Mouse (Mus musculus): ENCODE results near the gene Dctpp1. TPM values are rescaled to one million over a fixed set of nuclear protein-coding genes. Genes with fewer than 3 reads are reported as not detected.
"Not testable (repeated sequence)": the region's sequence is repeated elsewhere in the genome, so short reads cannot be mapped to it uniquely, and the experiment has no call there.

Dctpp1 gene
- polyA plus RNA-seq, 1 experiment from 2014 or later: 265 TPM

- Histone ChIP-seq H3K9ac (ENCODE audit: low read length) (no peak overlapping the region), H3K4me1 (replicated peaks; ENCODE audit: control insufficient read depth, insufficient read depth, low read length) (peaks cover 7% of the 10 kb centered on the region), H3K27ac (ENCODE audit: low read depth, low read length) (no peak overlapping the region), H3K9me3 (ENCODE audit: control insufficient read depth, low read length) (no peaks in the 10 kb centered on the region), H3K4me2 (ENCODE audit: low read depth, low read length, severe bottlenecking) (no peak overlapping the region), H3K36me3 (ENCODE audit: control insufficient read depth, insufficient read depth, low read length) (no peaks in the 10 kb centered on the region; the same call in 1 of the 2 replicates), H3K27me3 (ENCODE audit: control insufficient read depth, insufficient read depth, low read length) (no peaks in the 10 kb centered on the region), H3K4me3 (ENCODE audit: low read depth, low read length) (no peak overlapping the region)
- WGBS: 90% methylated on average over 5 of the region's 5 CpGs
- ATAC-seq (replicated peaks; ENCODE audit: low FRiP score) (no peak), DNase-seq (ENCODE audit: low spot score) (no peak)
These were observed 4.0 kb downstream of the Dctpp1 start for GRCm38 (mm10) chr7:127256518-127256917.

- H3K9me3 ChIP-seq (ENCODE audit: control insufficient read depth, low read length): no peaks in the 10 kb centered on the region
- ATAC-seq (replicated peaks; ENCODE audit: low FRiP score) (no peak), DNase-seq (ENCODE audit: low spot score) (no peak)
- H3K9ac ChIP-seq (ENCODE audit: low read length): no peak overlapping the region
- peaks cover 3% of the 10 kb centered on the region for H3K4me1 ChIP-seq (replicated peaks; ENCODE audit: control insufficient read depth, insufficient read depth, low read length)
- no peak overlapping the region for H3K27ac ChIP-seq (ENCODE audit: low read depth, low read length)
- H3K36me3 ChIP-seq (ENCODE audit: control insufficient read depth, insufficient read depth, low read length): no peaks in the 10 kb centered on the region; the same call in 1 of the 2 replicates
- no peak overlapping the region for H3K4me2 ChIP-seq (ENCODE audit: low read depth, low read length, severe bottlenecking)
- 97% methylated on average over 2 of the region's 2 CpGs for WGBS
- no peaks in the 10 kb centered on the region for H3K27me3 ChIP-seq (ENCODE audit: control insufficient read depth, insufficient read depth, low read length)
- no peak overlapping the region for H3K4me3 ChIP-seq (ENCODE audit: low read depth, low read length)
These were observed 4.5 kb downstream of the Dctpp1 start for GRCm38 (mm10) chr7:127255965-127256364.

GRCm38 (mm10) chr7:127255008-127255407, 5.5 kb downstream of the Dctpp1 start:
- no peak overlapping the region for H3K27ac ChIP-seq (ENCODE audit: low read depth, low read length)
- H3K4me1 ChIP-seq (replicated peaks; ENCODE audit: control insufficient read depth, insufficient read depth, low read length): peaks cover 2% of the 10 kb centered on the region; the same call in 1 of the 2 replicates
- H3K36me3 ChIP-seq (ENCODE audit: control insufficient read depth, insufficient read depth, low read length): no peaks in the 10 kb centered on the region; the same call in 1 of the 2 replicates
- peak overlapping the region; percentile 49 for H3K4me3 ChIP-seq (ENCODE audit: low read depth, low read length)
- no peaks in the 10 kb centered on the region for H3K9me3 ChIP-seq (ENCODE audit: control insufficient read depth, low read length)
- H3K27me3 ChIP-seq (ENCODE audit: control insufficient read depth, insufficient read depth, low read length): no peaks in the 10 kb centered on the region
- WGBS: 37% methylated on average over 4 of the region's 4 CpGs
- ATAC-seq (replicated peaks; ENCODE audit: low FRiP score): no peak
- H3K4me2 ChIP-seq (ENCODE audit: low read depth, low read length, severe bottlenecking): peak overlapping the region; percentile 76
- no peak for DNase-seq (ENCODE audit: low spot score)
- H3K9ac ChIP-seq (ENCODE audit: low read length): peak overlapping the region; percentile 55

GRCm38 (mm10) chr7:127253821-127254769, 6.4 kb downstream of the Dctpp1 start:
- no peaks in the 10 kb centered on the region; the same call in 1 of the 2 replicates for H3K4me1 ChIP-seq (replicated peaks; ENCODE audit: control insufficient read depth, insufficient read depth, low read length)
- no peaks in the 10 kb centered on the region for H3K9me3 ChIP-seq (ENCODE audit: control insufficient read depth, low read length)
- H3K36me3 ChIP-seq (ENCODE audit: control insufficient read depth, insufficient read depth, low read length): no peaks in the 10 kb centered on the region; the same call in 1 of the 2 replicates
- ATAC-seq (replicated peaks; ENCODE audit: low FRiP score) (peak; percentile 98), DNase-seq (ENCODE audit: low spot score) (peak; percentile 97)
- peak overlapping the region; percentile 76 for H3K4me2 ChIP-seq (ENCODE audit: low read depth, low read length, severe bottlenecking)
- peak overlapping the region; percentile 64 for H3K9ac ChIP-seq (ENCODE audit: low read length)
- H3K27me3 ChIP-seq (ENCODE audit: control insufficient read depth, insufficient read depth, low read length): no peaks in the 10 kb centered on the region
- WGBS: under 1% methylated on average over 116 of the region's 136 CpGs
- peak overlapping the region; percentile 49 for H3K4me3 ChIP-seq (ENCODE audit: low read depth, low read length)
- peak overlapping the region; percentile 82 for H3K27ac ChIP-seq (ENCODE audit: low read depth, low read length)

- Histone ChIP-seq H3K4me3 (ENCODE audit: low read depth, low read length) (peak overlapping the region; percentile 49), H3K9me3 (ENCODE audit: control insufficient read depth, low read length) (no peaks in the 10 kb centered on the region), H3K4me1 (replicated peaks; ENCODE audit: control insufficient read depth, insufficient read depth, low read length) (no peaks in the 10 kb centered on the region), H3K4me2 (ENCODE audit: low read depth, low read length, severe bottlenecking) (peak overlapping the region; percentile 76), H3K27me3 (ENCODE audit: control insufficient read depth, insufficient read depth, low read length) (no peaks in the 10 kb centered on the region), H3K9ac (ENCODE audit: low read length) (peak overlapping the region; percentile 64; the same call in 1 of the 2 replicates), H3K27ac (ENCODE audit: low read depth, low read length) (peak overlapping the region; percentile 82), H3K36me3 (ENCODE audit: control insufficient read depth, insufficient read depth, low read length) (no peaks in the 10 kb centered on the region; the same call in 1 of the 2 replicates)
- no peak for ATAC-seq (replicated peaks; ENCODE audit: low FRiP score)
- no peak for DNase-seq (ENCODE audit: low spot score)
- WGBS: 82% methylated on average over 6 of the region's 6 CpGs
These were observed 7.2 kb downstream of the Dctpp1 start for GRCm38 (mm10) chr7:127253341-127253740.

- Histone ChIP-seq H3K4me3 (ENCODE audit: low read depth, low read length) (no peak overlapping the region), H3K9me3 (ENCODE audit: control insufficient read depth, low read length) (no peaks in the 10 kb centered on the region), H3K4me1 (replicated peaks; ENCODE audit: control insufficient read depth, insufficient read depth, low read length) (no peaks in the 10 kb centered on the region), H3K4me2 (ENCODE audit: low read depth, low read length, severe bottlenecking) (no peak overlapping the region), H3K27me3 (ENCODE audit: control insufficient read depth, insufficient read depth, low read length) (no peaks in the 10 kb centered on the region), H3K9ac (ENCODE audit: low read length) (no peak overlapping the region), H3K36me3 (ENCODE audit: control insufficient read depth, insufficient read depth, low read length) (no peaks in the 10 kb centered on the region; the same call in 1 of the 2 replicates), H3K27ac (ENCODE audit: low read depth, low read length) (no peak overlapping the region)
- DNase-seq (ENCODE audit: low spot score): no peak
- 86% methylated on average over 2 of the region's 2 CpGs for WGBS
- no peak for ATAC-seq (replicated peaks; ENCODE audit: low FRiP score)
These were observed 8.1 kb downstream of the Dctpp1 start for GRCm38 (mm10) chr7:127252414-127252813.

- H3K4me2 ChIP-seq (ENCODE audit: low read depth, low read length, severe bottlenecking); H3K36me3 ChIP-seq (ENCODE audit: control insufficient read depth, insufficient read depth, low read length); H3K27me3 ChIP-seq (ENCODE audit: control insufficient read depth, insufficient read depth, low read length); ATAC-seq (replicated peaks; ENCODE audit: low FRiP score); DNase-seq (ENCODE audit: low spot score); H3K4me1 ChIP-seq (replicated peaks; ENCODE audit: control insufficient read depth, insufficient read depth, low read length); H3K9me3 ChIP-seq (ENCODE audit: control insufficient read depth, low read length); H3K27ac ChIP-seq (ENCODE audit: low read depth, low read length); H3K4me3 ChIP-seq (ENCODE audit: low read depth, low read length); H3K9ac ChIP-seq (ENCODE audit: low read length): not testable (repeated sequence)
- WGBS: 93% methylated on average over 8 of the region's 8 CpGs
These were observed 10.0 kb downstream of the Dctpp1 start for GRCm38 (mm10) chr7:127250511-127250910.

GRCm38 (mm10) chr7:127244658-127245510, 15.6 kb downstream of the Dctpp1 start:
- no peak for DNase-seq (ENCODE audit: low spot score)
- H3K4me2 ChIP-seq (ENCODE audit: low read depth, low read length, severe bottlenecking): peak overlapping the region; percentile 88
- peak overlapping the region; percentile 86 for H3K9ac ChIP-seq (ENCODE audit: low read length)
- no peaks in the 10 kb centered on the region for H3K9me3 ChIP-seq (ENCODE audit: control insufficient read depth, low read length)
- WGBS: 14% methylated on average over 31 of the region's 33 CpGs
- ATAC-seq (replicated peaks; ENCODE audit: low FRiP score): peak; percentile 74
- no peaks in the 10 kb centered on the region for H3K27me3 ChIP-seq (ENCODE audit: control insufficient read depth, insufficient read depth, low read length)
- peaks cover 20% of the 10 kb centered on the region for H3K4me1 ChIP-seq (replicated peaks; ENCODE audit: control insufficient read depth, insufficient read depth, low read length)
- peak overlapping the region; percentile 79 for H3K4me3 ChIP-seq (ENCODE audit: low read depth, low read length)
- H3K27ac ChIP-seq (ENCODE audit: low read depth, low read length): peak overlapping the region; percentile 84
- H3K36me3 ChIP-seq (ENCODE audit: control insufficient read depth, insufficient read depth, low read length): no peaks in the 10 kb centered on the region; the same call in 1 of the 2 replicates

Measured in forebrain, embryonic 11.5 days (tissue).